Mouse (Mus musculus) ZHBTc4 (cell line): ENCODE results near the gene Ushbp1.

Experiments used
- DNase-seq: peaks from one replicate; pipeline ENCODE4 v3.0.0-alpha.2; 2011; ENCODE audit warnings: low read depth, low spot score

The Ushbp1 gene

GRCm38 (mm10) chr8:71392871-71393270 is 2.7 kb downstream of the Ushbp1 start:
- peak; percentile 80 for DNase-seq

DNA sequence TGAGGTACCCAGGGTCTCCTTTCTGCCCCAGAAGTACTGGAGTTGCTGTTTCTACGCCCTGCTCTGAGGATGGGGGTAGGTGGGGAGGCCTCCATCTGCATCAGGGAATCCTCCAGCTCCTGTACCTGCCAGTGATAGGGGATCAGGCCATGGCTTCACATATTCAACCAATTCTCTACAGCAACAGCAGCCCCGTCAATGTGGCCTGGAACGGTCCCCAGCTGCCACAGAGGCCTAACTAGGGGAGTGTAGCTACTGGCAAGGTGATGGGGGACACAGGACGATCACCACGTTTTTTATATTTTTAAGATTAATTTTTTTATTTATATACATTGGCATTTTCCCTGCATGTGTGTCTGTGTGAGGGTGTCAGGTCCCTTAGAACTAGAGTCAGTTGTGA is 3.2 kb downstream of the Ushbp1 start:
- no peak for DNase-seq

DNA sequence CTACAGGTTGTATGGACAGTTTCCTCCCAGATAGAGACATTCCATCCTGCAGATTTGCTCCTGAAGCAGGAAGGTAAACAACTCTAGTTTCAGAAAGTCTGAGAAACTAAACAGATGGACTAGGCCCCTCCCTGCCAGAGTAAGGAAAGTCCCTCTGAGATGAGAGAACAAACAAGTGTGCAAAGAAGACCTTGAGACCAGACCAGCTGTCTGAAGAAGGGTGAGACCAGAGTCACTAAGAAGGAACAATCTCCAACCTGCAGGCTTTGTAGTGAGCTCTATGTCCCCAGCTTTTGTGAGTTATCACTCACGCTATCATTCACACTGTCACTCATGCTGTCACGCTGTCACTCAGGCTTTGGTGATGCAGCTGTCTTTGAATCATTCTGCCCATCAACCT is 3.9 kb downstream of the Ushbp1 start:
- DNase-seq = no peak

DNA sequence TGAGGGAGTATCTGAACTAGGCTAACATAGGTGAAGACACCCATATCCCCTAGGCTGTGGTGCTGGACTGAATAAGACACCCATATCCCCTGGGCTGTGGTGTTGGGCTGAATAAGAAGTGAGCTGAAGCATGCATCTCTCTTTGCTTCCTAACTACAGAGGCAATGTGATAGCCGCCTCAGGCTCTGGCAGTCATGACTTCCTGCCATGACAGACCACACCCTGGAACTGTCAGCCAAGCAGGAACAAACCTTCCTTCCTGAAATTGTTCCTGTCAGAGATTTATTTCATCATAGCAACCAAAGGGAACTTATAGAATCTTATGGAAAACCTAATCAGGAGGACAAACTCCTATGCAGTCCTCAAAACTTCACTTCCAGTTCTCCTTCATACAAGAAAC is 7.3 kb downstream of the Ushbp1 start:
- no peak for DNase-seq

DNA sequence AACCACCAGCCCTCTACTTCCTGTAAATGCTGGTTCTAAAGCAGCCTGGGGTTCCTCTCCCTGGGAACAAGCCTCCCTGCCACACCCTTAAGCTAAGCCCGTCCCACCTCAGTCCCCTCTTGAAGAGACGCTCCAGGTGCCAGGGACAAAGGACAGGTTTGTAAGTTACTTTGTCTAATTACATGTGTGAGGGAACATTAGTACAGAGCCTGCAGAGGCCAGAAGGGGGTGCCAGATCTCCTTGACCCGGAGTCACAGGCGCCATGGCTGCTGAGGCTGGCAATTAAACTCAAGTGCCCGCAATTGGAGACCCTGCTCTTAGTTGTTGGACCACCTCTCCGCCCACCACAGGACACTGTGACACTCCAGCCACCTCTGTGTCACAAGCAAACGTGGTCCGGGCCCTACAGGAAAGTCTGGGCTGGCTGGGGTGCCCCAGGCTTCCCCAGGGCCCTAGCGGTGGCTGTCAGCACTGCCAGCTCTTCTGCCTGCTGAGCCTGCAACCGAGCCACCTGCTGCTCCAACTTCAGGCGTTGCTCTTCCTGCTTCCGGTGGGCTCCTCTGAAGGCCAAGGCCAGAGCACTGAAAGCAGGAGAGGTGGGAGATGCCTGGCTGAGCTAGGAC is 10.3 kb downstream of the Ushbp1 start:
- peak; percentile 95 for DNase-seq

DNA sequence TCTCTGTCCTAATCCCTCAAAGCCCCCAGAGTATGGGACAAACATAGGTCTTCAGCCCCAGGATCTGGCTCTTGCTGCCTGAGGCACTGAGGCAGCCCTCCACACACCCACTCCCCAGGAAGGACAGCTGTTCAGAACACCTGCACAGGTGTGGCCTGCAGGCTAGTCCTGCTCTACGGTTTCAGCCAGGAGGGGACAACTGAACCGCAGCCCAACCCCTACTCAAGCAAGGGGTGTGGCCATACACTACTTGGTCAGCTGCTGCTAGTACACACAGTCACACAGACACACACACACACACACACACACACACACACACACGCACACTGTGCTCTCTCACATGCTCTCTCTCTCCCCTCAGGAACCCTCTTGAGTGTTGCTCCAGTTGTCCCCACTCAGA is 11.7 kb downstream of the Ushbp1 start:
- no peak for DNase-seq

DNA sequence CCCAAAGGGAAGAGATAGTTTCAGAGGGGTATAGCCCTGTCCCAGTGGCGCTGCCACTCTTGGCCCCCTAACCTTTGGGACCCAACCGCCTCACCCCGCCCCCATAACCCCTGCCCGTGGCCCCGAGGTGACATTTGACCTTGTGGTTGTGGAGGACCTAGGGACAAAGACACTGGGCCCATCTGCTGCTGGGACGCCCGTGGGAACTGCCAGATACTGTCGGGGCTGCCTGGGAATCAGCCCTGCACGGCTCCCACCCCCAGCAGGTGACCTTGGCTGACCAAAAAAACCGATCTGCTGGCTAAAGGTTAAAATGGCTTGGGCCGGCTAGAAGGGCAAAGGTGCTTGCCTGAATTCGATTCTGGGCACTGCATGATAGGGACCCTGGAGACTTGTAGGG is 12.2 kb downstream of the Ushbp1 start:
- DNase-seq = no peak

DNA sequence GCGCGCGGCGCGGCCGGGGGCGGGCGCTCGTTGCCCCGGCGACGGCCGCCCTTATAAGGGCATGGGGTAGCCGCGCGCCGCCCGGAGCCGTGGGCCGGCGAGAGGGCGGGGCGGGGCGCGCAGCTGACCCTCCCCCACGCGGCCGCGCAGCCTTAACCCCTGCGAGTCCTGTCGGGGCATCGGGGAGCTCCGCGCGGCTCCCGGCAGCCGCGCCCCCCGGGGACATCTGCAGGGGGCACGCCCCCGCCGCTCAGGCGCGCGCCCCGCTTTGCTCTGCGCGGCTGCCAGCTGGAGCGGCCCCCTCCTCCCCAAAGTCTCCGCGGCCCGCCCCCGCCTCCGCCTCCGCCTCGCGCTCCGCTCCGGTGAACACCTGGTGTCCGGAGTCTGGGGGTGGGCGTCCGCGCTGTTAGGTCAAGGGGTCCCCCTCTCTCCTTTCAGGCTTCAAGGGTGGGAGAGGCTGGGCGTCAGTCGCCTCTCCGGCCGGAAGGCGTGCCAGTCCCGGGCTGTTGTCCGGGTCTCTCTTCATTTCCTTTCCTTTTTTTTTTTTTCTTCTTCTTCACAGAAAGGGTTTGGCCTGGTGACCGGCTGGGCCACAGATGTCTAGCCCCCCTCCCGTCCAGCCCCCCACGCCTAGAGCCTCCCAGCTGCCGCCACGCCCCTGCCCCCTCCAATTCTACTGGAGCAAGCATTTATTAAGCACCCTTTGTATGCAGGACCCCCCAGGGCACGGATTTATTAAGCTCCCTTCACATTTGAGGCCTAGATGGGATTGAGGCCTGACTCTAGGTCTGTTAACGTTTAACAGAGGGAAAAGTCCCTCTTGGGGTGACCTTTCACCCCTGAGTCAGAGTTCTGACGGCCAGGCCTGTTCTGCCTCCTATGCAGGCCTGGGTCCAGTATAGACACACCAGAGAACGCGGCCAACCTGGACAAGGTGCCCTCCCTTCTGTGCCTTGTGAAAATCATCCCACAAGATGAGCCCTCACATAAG is 13.3 kb downstream of the Ushbp1 start:
- peak; percentile 86 for DNase-seq

GRCm38 (mm10) chr8:71381421-71381970 is 14.1 kb downstream of the Ushbp1 start, which contains the start of gene Nr2f6:
Nr2f6 (minus strand) TSS chr8:71381960.
- peak; percentile 85 for DNase-seq

GRCm38 (mm10) chr8:71380178-71381171 is 15.1 kb downstream of the Ushbp1 start:
- peak; percentile 45 for DNase-seq

DNA sequence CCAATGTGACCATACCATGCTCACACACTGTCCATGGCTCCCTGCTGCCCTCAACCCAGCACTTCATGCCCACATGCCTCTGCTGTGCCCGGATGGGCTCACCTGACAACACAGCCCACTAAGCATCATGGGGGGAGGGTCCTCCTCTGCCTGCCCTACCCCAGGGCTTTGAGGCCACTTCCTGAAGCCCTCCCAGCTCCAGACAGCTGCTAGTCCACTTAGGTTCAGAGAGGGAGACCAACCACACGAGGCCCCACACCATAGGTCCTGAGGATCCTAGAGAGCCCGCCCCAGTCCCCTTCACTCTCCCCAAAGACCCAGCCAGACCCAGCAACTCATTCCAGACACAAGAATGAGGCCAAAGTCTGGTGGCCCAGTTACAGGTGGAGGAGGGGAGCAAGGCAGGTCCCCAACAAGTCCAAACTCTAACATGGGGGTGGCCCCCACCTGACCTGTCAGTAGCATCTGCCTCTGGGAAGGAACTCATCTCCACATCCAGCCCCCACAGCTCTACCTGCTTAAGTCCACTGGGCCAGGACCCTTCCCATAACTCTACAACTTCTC is 16.0 kb downstream of the Ushbp1 start:
- no peak for DNase-seq

DNA sequence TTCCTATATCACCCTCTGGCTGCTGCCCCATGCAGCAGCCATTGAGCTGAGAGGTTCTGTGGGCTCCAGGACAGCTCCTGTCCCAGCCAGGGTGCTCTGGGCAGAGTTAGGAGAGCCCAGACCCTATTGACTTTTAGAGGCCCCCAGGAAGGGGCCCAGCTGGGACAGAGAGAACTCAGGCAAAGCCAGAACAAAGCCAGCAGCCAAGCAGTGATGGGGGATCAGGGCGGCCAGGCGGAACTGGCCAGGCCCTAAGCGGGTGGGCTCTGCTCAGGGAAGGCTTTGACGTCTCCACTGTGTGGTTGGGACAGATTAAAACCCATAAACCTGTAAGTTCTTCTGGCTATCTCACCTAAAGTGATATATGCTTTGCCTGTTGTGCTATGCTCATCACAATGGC is 16.6 kb downstream of the Ushbp1 start:
- DNase-seq = no peak

GRCm38 (mm10) chr8:71376423-71377030 is 19.1 kb downstream of the Ushbp1 start:
- DNase-seq = no peak

GRCm38 (mm10) chr8:71375581-71376422 is 19.8 kb downstream of the Ushbp1 start:
- peak; percentile 95 for DNase-seq

DNA sequence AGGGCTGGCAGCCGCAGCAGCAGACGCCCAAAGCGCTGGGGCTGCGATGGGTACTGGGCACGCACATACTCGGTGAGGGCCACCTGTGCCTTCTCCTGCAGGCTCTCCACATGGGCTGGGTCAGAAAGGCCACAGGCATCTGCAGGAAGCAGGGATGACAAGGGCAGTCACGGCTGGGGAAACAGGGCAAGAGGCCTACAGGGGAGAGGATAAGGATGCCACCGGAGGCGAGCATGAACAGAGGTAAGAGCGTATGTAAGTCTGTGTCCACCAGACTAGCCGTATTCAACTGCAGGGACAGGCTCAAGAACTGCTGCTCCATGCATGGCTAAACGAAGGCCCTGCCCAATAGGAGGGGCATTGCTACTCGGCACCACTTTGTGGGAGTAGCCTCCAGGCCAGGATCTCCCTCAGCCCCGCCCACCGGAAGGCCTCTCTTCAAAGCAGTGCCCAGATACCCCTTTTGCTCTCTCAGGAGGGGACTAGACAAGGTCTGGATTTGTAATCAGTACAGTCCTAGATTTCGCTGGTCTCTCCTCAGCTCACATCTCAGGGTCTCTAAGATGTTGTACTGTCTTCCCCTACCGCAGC is 20.9 kb downstream of the Ushbp1 start:
- peak; percentile 62 for DNase-seq

GRCm38 (mm10) chr8:71373000-71373399 is 22.6 kb downstream of the Ushbp1 start:
- DNase-seq = no peak

DNA sequence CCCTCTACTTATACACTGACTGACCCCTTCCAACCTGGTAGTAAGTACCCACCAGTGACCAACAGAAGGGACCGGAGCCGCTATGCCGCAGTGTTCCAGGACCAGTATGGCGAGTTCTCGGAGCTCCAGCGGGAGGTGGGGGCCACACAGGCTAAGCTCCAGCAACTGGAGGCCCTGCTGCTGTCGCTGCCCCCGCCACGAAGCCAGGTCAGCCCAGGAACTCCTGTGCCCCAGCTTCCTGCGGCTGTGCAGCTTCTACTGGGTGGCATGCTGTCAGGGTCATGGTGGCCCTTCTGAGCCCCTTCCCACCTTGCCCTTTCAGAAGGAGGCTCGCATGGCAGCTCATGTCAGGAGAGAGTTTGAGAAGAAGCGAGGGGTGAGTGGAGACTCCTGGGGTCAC is 23.2 kb downstream of the Ushbp1 start:
- no peak for DNase-seq

GRCm38 (mm10) chr8:71371236-71371848 is 24.3 kb downstream of the Ushbp1 start, which contains the start of gene Ocel1:
Ocel1 (plus strand) TSS chr8:71371298.
- peak; percentile 100 for DNase-seq
